34 mouse cellular contexts compared by ENCODE assay signal in the genomic region with DNA sequence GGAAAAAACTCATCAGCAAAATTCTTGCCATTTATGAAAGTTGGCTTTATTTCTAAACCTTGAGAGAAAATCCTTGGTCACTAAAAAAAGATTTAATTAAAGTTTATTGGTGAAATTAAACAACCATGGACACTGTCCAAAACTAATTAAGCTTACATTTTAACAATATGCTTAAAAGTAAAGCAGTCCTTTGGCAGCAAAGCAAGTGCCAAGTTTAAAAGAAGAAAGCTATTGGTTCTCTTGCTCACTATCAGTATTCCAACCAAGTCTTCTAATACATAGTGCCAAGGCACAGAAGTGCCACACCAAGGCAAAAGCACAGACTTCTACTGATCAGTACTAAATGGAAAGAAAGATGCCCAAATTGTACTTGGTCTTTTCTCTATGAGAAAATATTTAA. TPM values are rescaled to one million over a fixed set of nuclear protein-coding genes. Genes with fewer than 3 reads are reported as not detected.
DNase-seq lines count a peak whose midpoint lies in the region; ATAC-seq and TF ChIP-seq lines count a peak whose summit lies in the region.
"Had no signal": no experiment of that assay in that cellular context is flagged by ENCODE, and none has a peak within 500 bp of the region (broad histone marks: within the 10 kb centered on the region; RNA-seq: fewer than 3 reads in every experiment).

No protein-coding gene starts in this region.

- no peak overlapping the region for H3K9ac ChIP-seq in forebrain, embryonic 14.5 days (ENCODE audit: low read length)
- H3K9ac ChIP-seq in heart, postnatal 0 days (replicated peaks; ENCODE audit: low read depth, low read length), result no peak overlapping the region
- H3K9ac ChIP-seq: embryonic facial prominence, embryonic 15.5 days; heart, embryonic 12.5 days; hindbrain, embryonic 12.5 days; liver, embryonic 14.5 days; midbrain, embryonic 13.5 days had no signal

- TF ChIP-seq CTCF in heart, postnatal 0 days (IDR thresholded peaks at IDR 0.05; ENCODE audit: low read depth), result no peak
- no peak for TF ChIP-seq CTCF in layer of hippocampus, adult 2 months (conservative IDR thresholded peaks at IDR 0.05)

- no peaks in the 10 kb centered on the region for H3K9me3 ChIP-seq in forebrain, embryonic 14.5 days (replicated peaks; ENCODE audit: control insufficient read depth, low read length)
- no peaks in the 10 kb centered on the region for H3K9me3 ChIP-seq in forebrain, embryonic 10.5 days
- no peaks in the 10 kb centered on the region for H3K9me3 ChIP-seq in heart, postnatal 0 days (replicated peaks; ENCODE audit: control insufficient read depth, low read length)
- H3K9me3 ChIP-seq: embryonic facial prominence, embryonic 10.5 days; embryonic facial prominence, embryonic 15.5 days; G1E; heart, embryonic 12.5 days; hindbrain, embryonic 12.5 days; midbrain, embryonic 13.5 days had no signal

- ATAC-seq in forebrain, embryonic 14.5 days, result no peak
- no peak for ATAC-seq in heart, postnatal 0 days (ENCODE audit: insufficient read depth, low read depth)
- ATAC-seq: midbrain, embryonic 13.5 days; Patski had no signal

- no peak overlapping the region for H3K27ac ChIP-seq in forebrain, embryonic 14.5 days (ENCODE audit: low read depth, low read length)
- no peak overlapping the region for H3K27ac ChIP-seq in forebrain, embryonic 10.5 days
- H3K27ac ChIP-seq in heart, postnatal 0 days (ENCODE audit: low read depth), result 0 out of 2 replicates have a peak overlapping the region, but pooled peaks have one; percentile 15
- peak overlapping the region; percentile 95 for H3K27ac ChIP-seq in layer of hippocampus, adult 2 months
- H3K27ac ChIP-seq: embryonic facial prominence, embryonic 10.5 days; embryonic facial prominence, embryonic 15.5 days; hindbrain, embryonic 12.5 days; liver, embryonic 14.5 days; midbrain, embryonic 13.5 days had no signal

- peak; percentile 76 for DNase-seq in forebrain, embryonic 14.5 days (ENCODE audit: low spot score)
- DNase-seq in forebrain, embryonic 10.5 days (ENCODE audit: extremely low spot score, low spot score), result no peak
- no peak for DNase-seq in heart, postnatal 0 days (ENCODE audit: low spot score)
- no peak for DNase-seq in heart, postnatal 14 days
- peak in 1 of 2 experiments; percentile 23 for DNase-seq in layer of hippocampus, adult 2 months (ENCODE audit: low spot score in 2 of 2)
- DNase-seq in layer of hippocampus, adult 11-12 months (ENCODE audit: low spot score), result no peak
- peak; percentile 69 for DNase-seq in Muller cell, postnatal 12 days (ENCODE audit: inconsistent ontology term)
- no peak for DNase-seq in spleen, postnatal 36 days (ENCODE audit: low spot score in 2 of 2)
- DNase-seq: adrenal gland, postnatal 10 days; cerebellum, adult 11-12 months; heart, adult 2 months; heart, postnatal 10 days; kidney, adult 8-10 months; left cerebral cortex, postnatal 4 days; liver; lung, adult 2 months; lung, postnatal 10 days; right cerebral cortex, postnatal 4 days; thymus, adult 2 months; thymus, postnatal 36 days had no signal

- no peak overlapping the region for H3K4me2 ChIP-seq in forebrain, embryonic 14.5 days (ENCODE audit: low read length)
- H3K4me2 ChIP-seq in heart, postnatal 0 days (ENCODE audit: low read depth, low read length), result no peak overlapping the region
- H3K4me2 ChIP-seq: embryonic facial prominence, embryonic 15.5 days; heart, embryonic 12.5 days; hindbrain, embryonic 12.5 days; midbrain, embryonic 13.5 days had no signal

- H3K4me3 ChIP-seq in forebrain, embryonic 14.5 days (ENCODE audit: low read depth, low read length), result no peak overlapping the region
- no peak overlapping the region for H3K4me3 ChIP-seq in forebrain, embryonic 10.5 days
- no peak overlapping the region for H3K4me3 ChIP-seq in heart, postnatal 0 days (ENCODE audit: low read depth, low read length)
- no peak overlapping the region for H3K4me3 ChIP-seq in layer of hippocampus, adult 2 months
- H3K4me3 ChIP-seq: embryonic facial prominence, embryonic 10.5 days; embryonic facial prominence, embryonic 15.5 days; heart, adult 2 months; heart, embryonic 12.5 days; hindbrain, embryonic 12.5 days; midbrain, embryonic 13.5 days had no signal

- H3K36me3 ChIP-seq in forebrain, embryonic 14.5 days (ENCODE audit: control insufficient read depth, insufficient read depth, low read length), result no peaks in the 10 kb centered on the region
- peaks cover 24% of the 10 kb centered on the region for H3K36me3 ChIP-seq in forebrain, embryonic 10.5 days (replicated peaks)
- no peaks in the 10 kb centered on the region for H3K36me3 ChIP-seq in heart, postnatal 0 days (replicated peaks; ENCODE audit: control insufficient read depth, insufficient read depth, low read length)
- H3K36me3 ChIP-seq: embryonic facial prominence, embryonic 15.5 days; G1E had no signal

- H3K27me3 ChIP-seq in forebrain, embryonic 14.5 days (replicated peaks; ENCODE audit: control insufficient read depth, insufficient read depth, low read length), result no peaks in the 10 kb centered on the region
- no peaks in the 10 kb centered on the region for H3K27me3 ChIP-seq in forebrain, embryonic 10.5 days (ENCODE audit: poor library complexity, severe bottlenecking)
- H3K27me3 ChIP-seq in heart, postnatal 0 days (ENCODE audit: control insufficient read depth, insufficient read depth, low read length), result no peaks in the 10 kb centered on the region
- H3K27me3 ChIP-seq: embryonic facial prominence, embryonic 15.5 days; heart, embryonic 12.5 days; hindbrain, embryonic 12.5 days; midbrain, embryonic 13.5 days; Patski had no signal

- H3K4me1 ChIP-seq in forebrain, embryonic 14.5 days (ENCODE audit: control insufficient read depth, insufficient read depth, low read length), result 0 out of 2 replicates have a peak, but pooled peaks cover 5% of the 10 kb centered on the region
- H3K4me1 ChIP-seq in forebrain, embryonic 10.5 days, result peaks cover 7% of the 10 kb centered on the region
- H3K4me1 ChIP-seq in heart, postnatal 0 days (ENCODE audit: control insufficient read depth, insufficient read depth), result 0 out of 2 replicates have a peak, but pooled peaks cover 14% of the 10 kb centered on the region
- H3K4me1 ChIP-seq: embryonic facial prominence, embryonic 10.5 days; embryonic facial prominence, embryonic 15.5 days; hindbrain, embryonic 12.5 days had no signal

- TF ChIP-seq EP300 in heart, postnatal 0 days (IDR thresholded peaks at IDR 0.05; ENCODE audit: low read depth), result no peak

- intact Hi-C loops in heart, postnatal 14 days (cut with DNase I), result loop anchor here (5.0 kb wide), 1 partner anchor 42 kb away; no protein-coding TSS in a partner anchor

RNA-seq across cellular contexts. Expression of gene Usp54, which starts 21.7 kb away (rescaled TPM):
- 8.6 and 11.9 TPM in 2 replicates for polyA plus RNA-seq in forebrain, embryonic 14.5 days (2014; fragmentation: Nextera tagmentation; extraction: Ambion mirVana)
- polyA plus RNA-seq in forebrain, embryonic 10.5 days (2016; fragmentation: Nextera tagmentation; extraction: Ambion mirVana), result 15.4 and 16.5 TPM in 2 replicates
- 8.8 and 29.8 TPM in 2 replicates for total RNA-seq in heart, postnatal 0 days (2014; rRNA removed; ENCODE audit: low replicate concordance)
- polyA plus RNA-seq in heart, postnatal 0 days (2015; fragmentation: Nextera tagmentation; extraction: Ambion mirVana), result 2.8 and 3.0 TPM in 2 replicates
- 10 to 100 TPM; 12.6 to 16.6 TPM for total RNA-seq in heart, postnatal 14 days (2021)
- 10 to 100 TPM; 51.4 to 57.1 TPM for total RNA-seq in layer of hippocampus, adult 2 months (2021)

RNA-seq across cellular contexts. Expression of gene Myoz1, which starts 37.2 kb away (rescaled TPM):
- 0.22 TPM in 1 of 2 replicates, not detected in the other for polyA plus RNA-seq in forebrain, embryonic 14.5 days (2014; fragmentation: Nextera tagmentation; extraction: Ambion mirVana)
- polyA plus RNA-seq in forebrain, embryonic 10.5 days (2016; fragmentation: Nextera tagmentation; extraction: Ambion mirVana), result 0.12 and 0.15 TPM in 2 replicates
- total RNA-seq in heart, postnatal 0 days (2014; rRNA removed; ENCODE audit: low replicate concordance), result 17.7 and 25.0 TPM in 2 replicates
- 11.5 and 13.0 TPM in 2 replicates for polyA plus RNA-seq in heart, postnatal 0 days (2015; fragmentation: Nextera tagmentation; extraction: Ambion mirVana)
- 1 to 10 TPM in 1 of 2 experiments, under 1 TPM in 1; 0.88 to 1.7 TPM for total RNA-seq in heart, postnatal 14 days (2021)
- total RNA-seq in layer of hippocampus, adult 2 months (2021), result not detected
- total RNA-seq: G1E; layer of hippocampus, adult 18-20 months; layer of hippocampus, postnatal 14 days; left cerebral cortex, postnatal 4 days; megakaryocyte-erythroid progenitor cell, adult 5-6 weeks had no signal
- polyA plus RNA-seq: G1E; intestine, embryonic 14.5 days; midbrain, embryonic 13.5 days; Patski; spleen, adult 2 months had no signal

RNA-seq across cellular contexts. Expression of gene Synpo2l, which starts 49.0 kb away (rescaled TPM):
- polyA plus RNA-seq in forebrain, embryonic 14.5 days (2014; fragmentation: Nextera tagmentation; extraction: Ambion mirVana), result 0.05 and 0.09 TPM in 2 replicates
- polyA plus RNA-seq in forebrain, embryonic 10.5 days (2016; fragmentation: Nextera tagmentation; extraction: Ambion mirVana), result 0.22 and 0.25 TPM in 2 replicates
- total RNA-seq in heart, postnatal 0 days (2014; rRNA removed; ENCODE audit: low replicate concordance), result 190 and 249 TPM in 2 replicates
- 96.8 and 104 TPM in 2 replicates for polyA plus RNA-seq in heart, postnatal 0 days (2015; fragmentation: Nextera tagmentation; extraction: Ambion mirVana)
- 100 to 1,000 TPM in 1 of 2 experiments, 10 to 100 TPM in 1; 94.3 to 117 TPM for total RNA-seq in heart, postnatal 14 days (2021)
- under 1 TPM; 0.15 to 0.23 TPM for total RNA-seq in layer of hippocampus, adult 2 months (2021)
- polyA plus RNA-seq: macrophage had no signal

RNA-seq across cellular contexts. Expression of gene Sec24c, which starts 55.0 kb away (rescaled TPM):
- 64.9 and 75.4 TPM in 2 replicates for polyA plus RNA-seq in forebrain, embryonic 14.5 days (2014; fragmentation: Nextera tagmentation; extraction: Ambion mirVana)
- 101 and 105 TPM in 2 replicates for polyA plus RNA-seq in forebrain, embryonic 10.5 days (2016; fragmentation: Nextera tagmentation; extraction: Ambion mirVana)
- total RNA-seq in heart, postnatal 0 days (2014; rRNA removed; ENCODE audit: low replicate concordance), result 71.2 and 91.6 TPM in 2 replicates
- polyA plus RNA-seq in heart, postnatal 0 days (2015; fragmentation: Nextera tagmentation; extraction: Ambion mirVana), result 42.6 and 42.9 TPM in 2 replicates
- total RNA-seq in heart, postnatal 14 days (2021), result 100 to 1,000 TPM in 1 of 2 experiments, 10 to 100 TPM in 1; 98.8 to 101 TPM
- total RNA-seq in layer of hippocampus, adult 2 months (2021), result 100 to 1,000 TPM; 104 to 108 TPM

Comparison
In these comparisons a context has a peak if more than half of its experiments do, and no peak if none do; other contexts are left out.
1. DNase-seq: peak in forebrain, embryonic 14.5 days (single experiment) and Muller cell, postnatal 12 days (single experiment); none in forebrain, embryonic 10.5 days (single experiment), heart, postnatal 0 days (single experiment), heart, postnatal 14 days (0 of 2), layer of hippocampus, adult 11-12 months (single experiment) and spleen, postnatal 36 days (0 of 2).
2. H3K27ac ChIP-seq: peak in heart, postnatal 0 days (single experiment) and layer of hippocampus, adult 2 months (single experiment); none in forebrain, embryonic 14.5 days (single experiment) and forebrain, embryonic 10.5 days (single experiment).
3. RNA of gene Synpo2l, which starts 49.0 kb away (total RNA-seq): 190 to 249 TPM in heart, postnatal 0 days and 94.3 to 117 TPM in heart, postnatal 14 days; 0.15 to 0.23 TPM in layer of hippocampus, adult 2 months; every median in the first group is over 10 times any median in the second.